Mouse (Mus musculus): ENCODE results near the gene Aatk. TPM values are rescaled to one million over a fixed set of nuclear protein-coding genes. Genes with fewer than 3 reads are reported as not detected.

Gene Aatk
- polyA plus RNA-seq, 1 experiment from 2014 or later = 5.4 TPM

GRCm38 (mm10) chr11:120051124-120051811, 4.3 kb upstream of the Aatk start:
- Histone ChIP-seq H3K27ac (no peak overlapping the region), H3K9ac (replicated peaks) (no peak overlapping the region), H3K36me3 (no peaks in the 10 kb centered on the region), H3K4me3 (replicated peaks) (no peak overlapping the region), H3K27me3 (peaks cover 36% of the 10 kb centered on the region), H3K4me1 (replicated peaks) (peaks cover 36% of the 10 kb centered on the region), H3K4me2 (no peak overlapping the region), H3K9me3 (no peaks in the 10 kb centered on the region)
- 42% methylated on average over 14 of the region's 14 CpGs for WGBS
- ATAC-seq (ENCODE audit: insufficient number of reproducible peaks, insufficient read depth, low FRiP score, low TSS enrichment, low read depth) = no peak

GRCm38 (mm10) chr11:120049067-120049466, 2.1 kb upstream of the Aatk start:
- no peak for ATAC-seq (ENCODE audit: insufficient number of reproducible peaks, insufficient read depth, low FRiP score, low TSS enrichment, low read depth)
- no peak overlapping the region for H3K4me2 ChIP-seq
- peaks cover 49% of the 10 kb centered on the region for H3K27me3 ChIP-seq
- WGBS = 86% methylated on average over 8 of the region's 8 CpGs
- H3K27ac ChIP-seq = no peak overlapping the region
- no peaks in the 10 kb centered on the region for H3K9me3 ChIP-seq
- no peaks in the 10 kb centered on the region for H3K36me3 ChIP-seq
- H3K4me1 ChIP-seq (replicated peaks) = peaks cover 46% of the 10 kb centered on the region
- H3K9ac ChIP-seq (replicated peaks) = no peak overlapping the region
- no peak overlapping the region for H3K4me3 ChIP-seq (replicated peaks)

- no peak overlapping the region for H3K9ac ChIP-seq (replicated peaks)
- H3K27ac ChIP-seq = no peak overlapping the region
- peak overlapping the region; percentile 94 for H3K4me2 ChIP-seq
- H3K9me3 ChIP-seq = no peaks in the 10 kb centered on the region
- no peak for ATAC-seq (ENCODE audit: insufficient number of reproducible peaks, insufficient read depth, low FRiP score, low TSS enrichment, low read depth)
- H3K4me1 ChIP-seq (replicated peaks) = peaks cover 46% of the 10 kb centered on the region
- WGBS = under 1% methylated on average over 22 of the region's 23 CpGs
- H3K4me3 ChIP-seq (replicated peaks) = peak overlapping the region; percentile 69
- H3K27me3 ChIP-seq = peaks cover 49% of the 10 kb centered on the region
- no peaks in the 10 kb centered on the region for H3K36me3 ChIP-seq
Observed at GRCm38 (mm10) chr11:120048252-120048556, 1.2 kb upstream of the Aatk start.

- WGBS = 10% methylated on average over 23 of the region's 23 CpGs
- Histone ChIP-seq H3K27ac (no peak overlapping the region), H3K36me3 (no peaks in the 10 kb centered on the region), H3K4me1 (replicated peaks) (peaks cover 46% of the 10 kb centered on the region), H3K4me2 (peak overlapping the region; percentile 94), H3K9me3 (no peaks in the 10 kb centered on the region), H3K4me3 (replicated peaks) (peak overlapping the region; percentile 69), H3K27me3 (peaks cover 49% of the 10 kb centered on the region), H3K9ac (replicated peaks) (peak overlapping the region; percentile 78)
- no peak for ATAC-seq (ENCODE audit: insufficient number of reproducible peaks, insufficient read depth, low FRiP score, low TSS enrichment, low read depth)
Observed at GRCm38 (mm10) chr11:120047531-120048251, 724 bp upstream of the Aatk start.

- H3K4me2 ChIP-seq = peak overlapping the region; percentile 94
- ATAC-seq (ENCODE audit: insufficient number of reproducible peaks, insufficient read depth, low FRiP score, low TSS enrichment, low read depth) = no peak
- peak overlapping the region; percentile 78 for H3K9ac ChIP-seq (replicated peaks)
- H3K27ac ChIP-seq = no peak overlapping the region
- WGBS = 51% methylated on average over 11 of the region's 11 CpGs
- H3K4me1 ChIP-seq (replicated peaks) = peaks cover 42% of the 10 kb centered on the region
- no peaks in the 10 kb centered on the region for H3K36me3 ChIP-seq
- peak overlapping the region; percentile 69 for H3K4me3 ChIP-seq (replicated peaks)
- peaks cover 49% of the 10 kb centered on the region for H3K27me3 ChIP-seq
- H3K9me3 ChIP-seq = no peaks in the 10 kb centered on the region
Observed at GRCm38 (mm10) chr11:120045839-120046552, 971 bp downstream of the Aatk start.

- Histone ChIP-seq H3K4me1 (replicated peaks) (peaks cover 41% of the 10 kb centered on the region), H3K36me3 (no peaks in the 10 kb centered on the region), H3K4me3 (replicated peaks) (no peak overlapping the region), H3K4me2 (peak overlapping the region; percentile 94; the same call in 1 of the 2 replicates), H3K27ac (no peak overlapping the region), H3K27me3 (peaks cover 45% of the 10 kb centered on the region), H3K9ac (replicated peaks) (no peak overlapping the region), H3K9me3 (no peaks in the 10 kb centered on the region)
- no peak for ATAC-seq (ENCODE audit: insufficient number of reproducible peaks, insufficient read depth, low FRiP score, low TSS enrichment, low read depth)
- 59% methylated on average over 4 of the region's 4 CpGs for WGBS
Observed at GRCm38 (mm10) chr11:120045341-120045740, 1.6 kb downstream of the Aatk start.

- H3K4me2 ChIP-seq = no peak overlapping the region
- peaks cover 29% of the 10 kb centered on the region for H3K4me1 ChIP-seq (replicated peaks)
- no peaks in the 10 kb centered on the region for H3K36me3 ChIP-seq
- H3K9me3 ChIP-seq = no peaks in the 10 kb centered on the region
- 75% methylated on average over 7 of the region's 7 CpGs for WGBS
- no peak overlapping the region for H3K9ac ChIP-seq (replicated peaks)
- peaks cover 21% of the 10 kb centered on the region for H3K27me3 ChIP-seq
- H3K27ac ChIP-seq = no peak overlapping the region; the same call in 1 of the 2 replicates
- H3K4me3 ChIP-seq (replicated peaks) = no peak overlapping the region
- ATAC-seq (ENCODE audit: insufficient number of reproducible peaks, insufficient read depth, low FRiP score, low TSS enrichment, low read depth) = no peak
Observed at GRCm38 (mm10) chr11:120042141-120042838, 4.7 kb downstream of the Aatk start.

- Histone ChIP-seq H3K4me3 (replicated peaks) (no peak overlapping the region), H3K9ac (replicated peaks) (no peak overlapping the region), H3K9me3 (no peaks in the 10 kb centered on the region), H3K4me2 (no peak overlapping the region), H3K4me1 (replicated peaks) (peaks cover 23% of the 10 kb centered on the region), H3K27ac (no peak overlapping the region), H3K36me3 (no peaks in the 10 kb centered on the region), H3K27me3 (peaks cover 14% of the 10 kb centered on the region)
- ATAC-seq (ENCODE audit: insufficient number of reproducible peaks, insufficient read depth, low FRiP score, low TSS enrichment, low read depth) = no peak
- WGBS = 62% methylated on average over 13 of the region's 13 CpGs
Observed at GRCm38 (mm10) chr11:120041191-120042123, 5.5 kb downstream of the Aatk start.

GRCm38 (mm10) chr11:120040440-120040839, 6.5 kb downstream of the Aatk start:
- H3K9me3 ChIP-seq = no peaks in the 10 kb centered on the region
- H3K36me3 ChIP-seq = no peaks in the 10 kb centered on the region
- peaks cover 6% of the 10 kb centered on the region; the same call in 1 of the 2 replicates for H3K27me3 ChIP-seq
- no peak overlapping the region for H3K4me3 ChIP-seq (replicated peaks)
- ATAC-seq (ENCODE audit: insufficient number of reproducible peaks, insufficient read depth, low FRiP score, low TSS enrichment, low read depth) = no peak
- H3K9ac ChIP-seq (replicated peaks) = no peak overlapping the region
- peaks cover 13% of the 10 kb centered on the region for H3K4me1 ChIP-seq (replicated peaks)
- H3K27ac ChIP-seq = no peak overlapping the region
- H3K4me2 ChIP-seq = no peak overlapping the region
- WGBS = 72% methylated on average over 8 of the region's 8 CpGs

- H3K27ac ChIP-seq = no peak overlapping the region
- H3K36me3 ChIP-seq = no peaks in the 10 kb centered on the region
- no peak overlapping the region for H3K4me3 ChIP-seq (replicated peaks)
- no peak overlapping the region for H3K4me2 ChIP-seq
- H3K4me1 ChIP-seq (replicated peaks) = peaks cover 10% of the 10 kb centered on the region; the same call in 1 of the 2 replicates
- H3K9me3 ChIP-seq = no peaks in the 10 kb centered on the region
- peaks cover 5% of the 10 kb centered on the region; the same call in 1 of the 2 replicates for H3K27me3 ChIP-seq
- 54% methylated on average over 4 of the region's 4 CpGs for WGBS
- no peak overlapping the region for H3K9ac ChIP-seq (replicated peaks)
- ATAC-seq (ENCODE audit: insufficient number of reproducible peaks, insufficient read depth, low FRiP score, low TSS enrichment, low read depth) = no peak
Observed at GRCm38 (mm10) chr11:120039581-120039980, 7.4 kb downstream of the Aatk start.
